Mouse (Mus musculus) myocyte (in vitro differentiated cells): ENCODE data around the gene Tuba1b. TPM values are rescaled to one million over a fixed set of nuclear protein-coding genes. Genes with fewer than 3 reads are reported as not detected.
A peak's percentile ranks its signal among the peaks of the same experiment; 100 is the strongest.
"Not testable (repeated sequence)": the region's sequence is repeated elsewhere in the genome, so short reads cannot be mapped to it uniquely, and the experiment has no call there.

Source experiments
- H3K27me3 ChIP-seq: one replicate; pipeline ENCODE4 v1.6.1; 2011; ENCODE audit not compliant: control insufficient read depth, insufficient read depth, insufficient read length
- H3K36me3 ChIP-seq: one replicate; pipeline ENCODE4 v1.6.1; 2011; ENCODE audit not compliant: control insufficient read depth, insufficient read depth
- H3K4me2 ChIP-seq: one replicate; pipeline ENCODE4 v1.6.1; 2011; ENCODE audit warnings: low read depth, control low read depth
- H3K4me3 ChIP-seq: one replicate; pipeline ENCODE4 v1.5.1; 2011; ENCODE audit warnings: mild to moderate bottlenecking, control low read depth, moderate library complexity
- H3K79me2 ChIP-seq: one replicate; pipeline ENCODE4 v1.6.1; 2011; ENCODE audit not compliant: control insufficient read depth, insufficient read depth
- H3ac ChIP-seq: one replicate; pipeline ENCODE4 v1.6.1; 2011; ENCODE audit not compliant: control insufficient read depth, insufficient read length
- CEBPB ChIP-seq: IDR thresholded peaks from 2 replicates; pipeline ENCODE4 v1.6.1; 2011; ENCODE audit warnings: mild to moderate bottlenecking, moderate library complexity; ENCODE audit not compliant: poor library complexity, insufficient read depth, severe bottlenecking
- E2F4 ChIP-seq: IDR thresholded peaks from one replicate; pipeline ENCODE4 v1.6.1; 2011; ENCODE audit warnings: mild to moderate bottlenecking, control low read depth, moderate library complexity; ENCODE audit not compliant: insufficient read depth
- MAX ChIP-seq: IDR thresholded peaks from one replicate; pipeline ENCODE4 v1.6.1; 2011; ENCODE audit warnings: low read depth, mild to moderate bottlenecking, control low read depth
- MYOD1 ChIP-seq, 3 experiments: IDR thresholded peaks; one replicate each; pipeline ENCODE4 v1.6.1; 2011; ENCODE audit warnings: control low read depth in 2 of 3, low read depth in 2 of 3, mild to moderate bottlenecking in 2 of 3, moderate library complexity in 1 of 3; ENCODE audit not compliant: insufficient read length in 2 of 3, control insufficient read depth in 1 of 3
- MYOG ChIP-seq, 3 experiments: IDR thresholded peaks; one replicate each; pipeline ENCODE4 v1.6.1; 2011; ENCODE audit warnings: control low read depth in 2 of 3, low read depth in 2 of 3, mild to moderate bottlenecking in 2 of 3; ENCODE audit not compliant: insufficient read length in 2 of 3, control insufficient read depth in 1 of 3, insufficient read depth in 1 of 3
- POLR2A ChIP-seq: IDR thresholded peaks from one replicate; pipeline ENCODE4 v1.6.1; 2011; ENCODE audit warnings: low read depth, mild to moderate bottlenecking, control low read depth, moderate library complexity; ENCODE audit not compliant: insufficient read length
- POLR2AphosphoS2 ChIP-seq: IDR thresholded peaks from one replicate; pipeline ENCODE4 v1.6.1; 2011; ENCODE audit warnings: low read depth, control low read depth; ENCODE audit not compliant: insufficient read length
- REST ChIP-seq: IDR thresholded peaks from one replicate; pipeline ENCODE4 v1.6.1; 2011; ENCODE audit warnings: mild to moderate bottlenecking, control low read depth, moderate library complexity; ENCODE audit not compliant: insufficient read depth, insufficient read length
- SRF ChIP-seq: IDR thresholded peaks from one replicate; pipeline ENCODE4 v1.6.1; 2011; ENCODE audit warnings: low read depth; ENCODE audit not compliant: control insufficient read depth, insufficient read length
- TCF12 ChIP-seq: IDR thresholded peaks from one replicate; pipeline ENCODE4 v1.6.1; 2011; ENCODE audit warnings: mild to moderate bottlenecking, control low read depth; ENCODE audit not compliant: poor library complexity, insufficient read depth, severe bottlenecking
- TCF3 ChIP-seq: IDR thresholded peaks from one replicate; pipeline ENCODE4 v1.6.1; 2011; ENCODE audit warnings: low read depth, control low read depth; ENCODE audit not compliant: insufficient read length
- USF1 ChIP-seq: IDR thresholded peaks from one replicate; pipeline ENCODE4 v1.6.1; 2011; ENCODE audit warnings: low read depth, mild to moderate bottlenecking, control low read depth, moderate library complexity
- polyA plus RNA-seq: library from polyadenylated mRNA; unstranded; fragments of >200 nt; fragmentation: generic; extraction: Trizol; gene quantifications from one replicate; pipeline ENCODE4 v1.2.1, GENCODE M21; 2012; ENCODE audit warnings: missing spikeins

Gene Tuba1b
- polyA plus RNA-seq, 1 experiment, result 2,204 TPM

DNA sequence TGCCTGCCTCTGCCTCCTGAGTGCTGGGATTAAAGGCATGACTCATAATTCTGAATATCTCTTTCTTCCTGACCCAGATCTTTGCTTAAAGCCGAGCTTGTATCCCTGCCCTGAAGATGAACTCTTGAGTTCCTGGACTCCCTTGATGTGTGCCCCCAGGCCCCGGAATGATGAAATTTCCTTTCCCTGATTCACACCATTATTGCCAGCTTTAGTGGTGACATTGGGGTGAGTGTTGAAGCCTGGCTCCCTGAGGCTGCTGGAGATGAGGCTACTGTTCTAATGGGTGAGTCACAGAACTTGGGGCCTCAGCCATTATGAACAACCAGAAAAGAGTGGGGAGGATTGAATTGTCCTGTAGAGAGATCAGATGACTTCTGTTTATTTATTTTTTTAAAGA lies 7.2 kb upstream of the Tuba1b start:
- Histone ChIP-seq H3K79me2 (no peaks in the 10 kb centered on the region), H3K4me3 (no peak overlapping the region), H3K4me2 (no peak overlapping the region), H3ac (no peak overlapping the region), H3K36me3 (no peaks in the 10 kb centered on the region), H3K27me3 (no peaks in the 10 kb centered on the region)
- TF ChIP-seq TCF3, result no peak
- TF ChIP-seq CEBPB, result 0 out of 2 replicates have a peak, but pooled peaks have one; percentile 17

- Histone ChIP-seq H3K36me3 (no peaks in the 10 kb centered on the region), H3K27me3 (no peaks in the 10 kb centered on the region), H3ac (no peak overlapping the region), H3K4me2 (no peak overlapping the region), H3K4me3 (no peak overlapping the region), H3K79me2 (no peaks in the 10 kb centered on the region)
- TF ChIP-seq POLR2AphosphoS2, result no peak
- no peak for TF ChIP-seq USF1
- no peak for TF ChIP-seq MYOD1 (IDR thresholded peaks at IDR 0.05; ENCODE audit: control insufficient read depth in 1 of 3, insufficient read length in 2 of 3, low read depth in 2 of 3)
- TF ChIP-seq MYOG (IDR thresholded peaks at IDR 0.05; ENCODE audit: control insufficient read depth in 1 of 3, insufficient read depth in 1 of 3, insufficient read length in 2 of 3, low read depth in 2 of 3), result no peak
- no peak for TF ChIP-seq POLR2A
- TF ChIP-seq REST, result no peak
- TF ChIP-seq TCF12, result no peak
Observed at GRCm38 (mm10) chr15:98940816-98941215, 6.5 kb upstream of the Tuba1b start.

- peak overlapping the region; percentile 36 for H3ac ChIP-seq
- peak overlapping the region; percentile 96 for H3K4me3 ChIP-seq
- H3K79me2 ChIP-seq, result peaks cover 27% of the 10 kb centered on the region
- H3K27me3 ChIP-seq, result no peaks in the 10 kb centered on the region
- no peak for TF ChIP-seq REST
- peak; percentile 86 for TF ChIP-seq E2F4
- peak in 1 of 3 experiments; percentile 29 for TF ChIP-seq MYOG (IDR thresholded peaks at IDR 0.05; ENCODE audit: control insufficient read depth in 1 of 3, insufficient read depth in 1 of 3, insufficient read length in 2 of 3, low read depth in 2 of 3)
- TF ChIP-seq USF1, result no peak
- TF ChIP-seq TCF3, result no peak
- peak; percentile 19 for TF ChIP-seq MAX
- TF ChIP-seq SRF, result peak; percentile 40
- no peak for TF ChIP-seq CEBPB
- TF ChIP-seq POLR2A, result peak; percentile 73
- TF ChIP-seq POLR2AphosphoS2, result peak; percentile 89
- TF ChIP-seq MYOD1 (IDR thresholded peaks at IDR 0.05; ENCODE audit: control insufficient read depth in 1 of 3, insufficient read length in 2 of 3, low read depth in 2 of 3), result peak in 1 of 3 experiments; percentile 34
- TF ChIP-seq TCF12, result no peak
- H3K4me2 ChIP-seq, result peak overlapping the region; percentile 87
- H3K36me3 ChIP-seq, result peaks cover 18% of the 10 kb centered on the region
Observed at GRCm38 (mm10) chr15:98933833-98934216, 540 bp downstream of the Tuba1b start.

DNA sequence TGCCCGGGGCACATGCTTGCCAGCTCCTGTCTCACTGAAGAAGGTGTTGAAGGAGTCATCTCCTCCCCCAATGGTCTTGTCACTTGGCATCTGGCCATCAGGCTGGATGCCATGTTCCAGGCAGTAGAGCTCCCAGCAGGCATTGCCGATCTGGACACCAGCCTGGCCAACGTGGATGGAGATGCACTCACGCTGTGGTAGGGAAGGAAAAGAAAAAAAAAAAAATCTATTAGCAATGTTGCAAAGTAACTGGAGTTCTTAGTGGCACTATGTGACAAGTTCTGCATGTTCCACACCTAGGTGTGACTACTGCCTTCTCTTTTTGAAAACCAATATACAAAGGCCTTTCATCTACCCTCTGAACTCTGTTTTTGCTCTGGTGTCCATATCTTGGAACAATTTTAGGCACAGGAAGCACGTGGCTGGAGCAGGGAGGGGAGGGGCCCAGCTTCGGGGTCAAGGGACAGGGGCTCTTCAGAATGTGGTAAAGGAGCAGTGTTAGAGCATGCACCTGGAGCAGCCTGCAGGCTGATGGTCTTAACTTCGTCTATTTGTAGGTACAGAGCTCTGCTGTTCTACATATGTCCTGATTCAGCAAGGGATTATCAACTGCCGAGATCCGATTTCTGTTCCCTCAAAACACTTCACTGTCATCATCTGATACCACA lies 1.2 kb downstream of the Tuba1b start:
- not testable (repeated sequence) for H3K27me3 ChIP-seq
- Histone ChIP-seq H3K36me3 (peaks cover 18% of the 10 kb centered on the region), H3ac (peak overlapping the region; percentile 36), H3K4me3 (peak overlapping the region; percentile 96), H3K79me2 (peaks cover 27% of the 10 kb centered on the region), H3K4me2 (peak overlapping the region; percentile 87)
- TF ChIP-seq MAX (peak; percentile 45), USF1 (peak; percentile 60), POLR2AphosphoS2 (peak; percentile 93)

GRCm38 (mm10) chr15:98930998-98931397 lies 3.4 kb downstream of the Tuba1b start:
- no peak overlapping the region for H3K4me3 ChIP-seq
- TF ChIP-seq POLR2AphosphoS2 (peak; percentile 92), MAX (no peak), TCF12 (no peak), MYOG (IDR thresholded peaks at IDR 0.05; ENCODE audit: control insufficient read depth in 1 of 3, insufficient read depth in 1 of 3, insufficient read length in 2 of 3, low read depth in 2 of 3) (no peak), MYOD1 (IDR thresholded peaks at IDR 0.05; ENCODE audit: control insufficient read depth in 1 of 3, insufficient read length in 2 of 3, low read depth in 2 of 3) (no peak), TCF3 (no peak), POLR2A (peak; percentile 53), USF1 (no peak), SRF (no peak), E2F4 (no peak), CEBPB (no peak)
- H3ac ChIP-seq, result no peak overlapping the region
- no peaks in the 10 kb centered on the region for H3K27me3 ChIP-seq
- peaks cover 18% of the 10 kb centered on the region for H3K36me3 ChIP-seq
- peaks cover 27% of the 10 kb centered on the region for H3K79me2 ChIP-seq
- H3K4me2 ChIP-seq, result peak overlapping the region; percentile 74
